Mouse (Mus musculus) heart, embryonic 11.5 days (tissue): ENCODE results near the gene Hacl1. TPM values are rescaled to one million over a fixed set of nuclear protein-coding genes. Genes with fewer than 3 reads are reported as not detected.

ENCODE experiments used
- ATAC-seq: fragments of 200-750 bp; cut with Nextera tagmentation; replicated peaks from 2 replicates; pipeline ENCODE4 v1.8.0; 2017; ENCODE audit warnings: moderate library complexity; ENCODE audit not compliant: insufficient number of reproducible peaks, low FRiP score, low TSS enrichment
- H3K27ac ChIP-seq: fragments of 300-500 bp; sonication (generic); 2 replicates; pipeline ENCODE4 v1.5.1; 2014; ENCODE audit warnings: mild to moderate bottlenecking, low read depth, low read length
- H3K27me3 ChIP-seq: fragments of 300-500 bp; sonication (generic); 2 replicates; pipeline ENCODE4 v1.6.1; 2014; ENCODE audit warnings: mild to moderate bottlenecking, low read length, mixed read lengths; ENCODE audit not compliant: control insufficient read depth, insufficient read depth
- H3K36me3 ChIP-seq: fragments of 300-500 bp; sonication (generic); 2 replicates; pipeline ENCODE4 v1.6.1; 2014; ENCODE audit warnings: mild to moderate bottlenecking, low read length, moderate library complexity, mixed read lengths; ENCODE audit not compliant: control insufficient read depth, insufficient read depth
- H3K4me1 ChIP-seq: fragments of 300-500 bp; sonication (generic); 2 replicates; pipeline ENCODE4 v1.6.1; 2014; ENCODE audit warnings: low read length; ENCODE audit not compliant: control insufficient read depth, insufficient read depth
- H3K4me2 ChIP-seq: fragments of 300-500 bp; sonication (generic); 2 replicates; pipeline ENCODE4 v1.6.1; 2014; ENCODE audit warnings: mild to moderate bottlenecking, moderate library complexity
- H3K4me3 ChIP-seq: fragments of 300-500 bp; sonication (generic); 2 replicates; pipeline ENCODE4 v1.5.1; 2014; ENCODE audit warnings: low read depth, low read length
- H3K9ac ChIP-seq: fragments of 300-500 bp; sonication (generic); 2 replicates; pipeline ENCODE4 v1.6.1; 2014; ENCODE audit warnings: mild to moderate bottlenecking, low read depth, low read length, moderate library complexity
- H3K9me3 ChIP-seq: fragments of 300-500 bp; sonication (generic); replicated peaks from 2 replicates; pipeline ENCODE4 v1.6.1; 2016; ENCODE audit warnings: low read length; ENCODE audit not compliant: control insufficient read depth
- WGBS: fragments of 180-500 bp; shearing (Covaris S2); extraction: QIAGEN DNeasy Blood & Tissue Kit; methylation state at CpG from one replicate; pipeline ENCODE4 v1.1.7; 2014; ENCODE audit not compliant: insufficient replicate concordance; 5-methylcytosine and 5-hydroxymethylcytosine counted together
- polyA plus RNA-seq: library from polyadenylated mRNA; unstranded; fragments of >200 nt; fragmentation: Nextera tagmentation; extraction: Ambion mirVana; gene quantifications from 2 replicates; pipeline ENCODE4 v1.2.1, GENCODE M21; 2014

The Hacl1 gene
- 8.5 and 16.1 TPM in 2 replicates for polyA plus RNA-seq

- H3K36me3 ChIP-seq = no peaks in the 10 kb centered on the region
- H3K9ac ChIP-seq = peak within 1 kb of the TSS; percentile 70
- peak within 1 kb of the TSS; percentile 69 for H3K4me3 ChIP-seq
- no peaks in the 10 kb centered on the region for H3K27me3 ChIP-seq
- 0% methylated on average over 30 of the region's 30 CpGs for WGBS
- H3K4me2 ChIP-seq = peak within 1 kb of the TSS; percentile 97
- H3K27ac ChIP-seq = peak within 1 kb of the TSS; percentile 85
- peaks cover 4% of the 10 kb centered on the region; the same call in 1 of the 2 replicates for H3K4me1 ChIP-seq
- no peaks in the 10 kb centered on the region for H3K9me3 ChIP-seq
- peak; percentile 97 for ATAC-seq
Observed at GRCm38 (mm10) chr14:31640890-31641505, at the start of gene Hacl1, which contains the start of gene Btd. TSS of gene Hacl1 (minus strand) at chr14:31641286. TSS of gene Btd (plus strand) at chr14:31641028.

GRCm38 (mm10) chr14:31686231-31686630 is 45.1 kb upstream of the Hacl1 start:
- no peaks in the 10 kb centered on the region for H3K36me3 ChIP-seq
- no peak overlapping the region for H3K4me2 ChIP-seq
- WGBS = 77% methylated on average over 1 of the region's 1 CpGs
- no peaks in the 10 kb centered on the region for H3K4me1 ChIP-seq
- no peak overlapping the region for H3K4me3 ChIP-seq
- no peaks in the 10 kb centered on the region for H3K27me3 ChIP-seq
- no peak overlapping the region for H3K27ac ChIP-seq
- H3K9ac ChIP-seq = no peak overlapping the region
- ATAC-seq = no peak
- no peaks in the 10 kb centered on the region for H3K9me3 ChIP-seq

DNA sequence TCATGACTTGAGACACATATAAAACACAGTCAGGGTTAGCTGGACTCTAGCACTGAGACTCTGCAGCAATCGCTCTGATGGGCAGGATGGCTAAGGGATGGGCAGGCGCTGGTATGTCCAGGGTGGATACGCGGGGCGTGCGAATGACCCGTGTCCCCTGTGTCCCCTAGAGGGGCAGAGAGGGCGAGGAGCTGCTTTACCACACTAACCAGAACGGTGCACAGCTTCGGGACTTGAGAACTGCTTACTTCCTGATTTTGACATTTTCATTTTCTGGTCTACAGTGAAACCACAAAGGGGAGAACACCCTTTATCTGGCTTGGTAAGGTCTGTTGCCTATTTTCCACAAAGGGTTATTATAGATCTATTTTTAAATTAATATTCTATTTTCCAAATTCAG is 44.6 kb upstream of the Hacl1 start:
- Histone ChIP-seq H3K4me2 (no peak overlapping the region), H3K4me3 (no peak overlapping the region)
- no peak for ATAC-seq

GRCm38 (mm10) chr14:31684343-31685040 is 43.4 kb upstream of the Hacl1 start:
- Histone ChIP-seq H3K4me3 (no peak overlapping the region), H3K4me2 (no peak overlapping the region), H3K9ac (no peak overlapping the region), H3K36me3 (no peaks in the 10 kb centered on the region), H3K4me1 (no peaks in the 10 kb centered on the region), H3K27me3 (no peaks in the 10 kb centered on the region), H3K9me3 (no peaks in the 10 kb centered on the region), H3K27ac (no peak overlapping the region)
- no peak for ATAC-seq
- 67% methylated on average over 7 of the region's 7 CpGs for WGBS

More for the DNA sequence above, 44.6 kb upstream of the Hacl1 start:
- WGBS = 84% methylated on average over 10 of the region's 10 CpGs
- H3K9ac ChIP-seq = no peak overlapping the region
- H3K27me3 ChIP-seq = no peaks in the 10 kb centered on the region
- no peaks in the 10 kb centered on the region for H3K36me3 ChIP-seq
- no peaks in the 10 kb centered on the region for H3K4me1 ChIP-seq
- H3K9me3 ChIP-seq = no peaks in the 10 kb centered on the region
- H3K27ac ChIP-seq = no peak overlapping the region

DNA sequence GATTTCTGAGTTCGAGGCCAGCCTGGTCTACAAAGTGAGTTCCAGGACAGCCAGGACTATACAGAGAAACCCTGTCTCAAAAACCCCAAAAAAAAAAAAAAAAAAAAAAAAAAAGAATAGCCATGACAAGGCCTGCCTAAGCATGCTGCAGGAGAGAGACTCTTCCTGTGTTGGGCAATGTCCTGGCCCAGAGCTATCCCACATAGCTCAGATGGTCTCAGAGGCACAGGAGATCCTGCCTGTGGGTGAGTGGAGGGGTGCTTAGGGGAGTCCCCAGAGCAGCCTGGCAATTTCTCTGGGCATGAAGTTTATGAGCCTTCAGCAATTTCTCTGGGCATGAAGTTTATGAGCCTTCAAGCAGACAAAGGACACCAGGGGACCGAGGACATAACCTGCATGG is 42.5 kb upstream of the Hacl1 start:
- H3K4me1 ChIP-seq = no peaks in the 10 kb centered on the region
- WGBS = 78% methylated on average over 1 of the region's 2 CpGs
- ATAC-seq = no peak
- H3K27ac ChIP-seq = no peak overlapping the region
- H3K9ac ChIP-seq = no peak overlapping the region
- H3K4me2 ChIP-seq = no peak overlapping the region
- no peaks in the 10 kb centered on the region for H3K27me3 ChIP-seq
- no peak overlapping the region for H3K4me3 ChIP-seq
- H3K36me3 ChIP-seq = no peaks in the 10 kb centered on the region
- no peaks in the 10 kb centered on the region for H3K9me3 ChIP-seq

GRCm38 (mm10) chr14:31681931-31682555 is 41.0 kb upstream of the Hacl1 start:
- Histone ChIP-seq H3K36me3 (no peaks in the 10 kb centered on the region), H3K4me3 (no peak overlapping the region), H3K27me3 (no peaks in the 10 kb centered on the region), H3K27ac (no peak overlapping the region), H3K4me2 (no peak overlapping the region), H3K4me1 (no peaks in the 10 kb centered on the region), H3K9me3 (no peaks in the 10 kb centered on the region), H3K9ac (no peak overlapping the region)
- ATAC-seq = no peak
- 47% methylated on average over 5 of the region's 5 CpGs for WGBS

DNA sequence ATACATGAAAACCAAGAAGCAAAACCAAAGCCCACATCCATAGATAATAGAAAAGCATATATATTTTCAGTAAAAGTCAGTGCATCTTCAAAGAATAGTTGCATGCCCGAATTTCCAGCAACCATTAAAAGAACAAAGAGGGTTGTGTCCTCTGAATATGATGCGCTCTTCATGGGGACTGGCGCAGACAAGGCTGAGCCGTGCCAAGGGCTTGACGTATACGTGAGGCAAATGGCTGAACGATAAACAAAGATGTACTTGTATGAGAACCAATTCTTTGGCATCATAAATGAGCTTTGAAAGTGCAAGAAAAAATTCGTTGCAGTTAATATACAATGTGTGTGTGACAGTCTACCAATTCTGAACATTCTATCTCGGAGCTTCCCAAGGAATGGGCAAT is 40.2 kb upstream of the Hacl1 start:
- WGBS = 86% methylated on average over 9 of the region's 9 CpGs
- H3K4me3 ChIP-seq = no peak overlapping the region
- H3K9me3 ChIP-seq = no peaks in the 10 kb centered on the region
- no peaks in the 10 kb centered on the region for H3K36me3 ChIP-seq
- H3K4me2 ChIP-seq = no peak overlapping the region
- H3K9ac ChIP-seq = no peak overlapping the region
- no peak for ATAC-seq
- no peak overlapping the region for H3K27ac ChIP-seq
- H3K4me1 ChIP-seq = no peaks in the 10 kb centered on the region
- no peaks in the 10 kb centered on the region for H3K27me3 ChIP-seq

GRCm38 (mm10) chr14:31680656-31681055 is 39.6 kb upstream of the Hacl1 start:
- no peak for ATAC-seq
- no peaks in the 10 kb centered on the region for H3K36me3 ChIP-seq
- no peak overlapping the region for H3K4me3 ChIP-seq
- no peaks in the 10 kb centered on the region for H3K27me3 ChIP-seq
- H3K9me3 ChIP-seq = no peaks in the 10 kb centered on the region
- H3K9ac ChIP-seq = no peak overlapping the region
- WGBS = 72% methylated on average over 3 of the region's 3 CpGs
- H3K27ac ChIP-seq = no peak overlapping the region
- no peaks in the 10 kb centered on the region for H3K4me1 ChIP-seq
- H3K4me2 ChIP-seq = no peak overlapping the region
